Mouse (Mus musculus) intestine, embryonic 14.5 days (tissue): ENCODE results near the gene Chst13. TPM values are rescaled to one million over a fixed set of nuclear protein-coding genes. Genes with fewer than 3 reads are reported as not detected.

Source experiments
- ATAC-seq: fragments of 200-750 bp; cut with Nextera tagmentation; replicated peaks from 2 replicates; pipeline ENCODE4 v1.8.0; 2017; ENCODE audit warnings: low read depth, moderate number of reproducible peaks, moderate TSS enrichment, moderate library complexity; ENCODE audit not compliant: low FRiP score, low TSS enrichment
- DNase-seq: peaks from one replicate; pipeline ENCODE4 v3.0.0-alpha.2; 2018; ENCODE audit warnings: low spot score
- H3K27ac ChIP-seq: fragments of 300-500 bp; sonication (generic); 2 replicates; pipeline ENCODE4 v1.5.1; 2014; ENCODE audit warnings: low read depth, mild to moderate bottlenecking, control low read depth
- H3K27me3 ChIP-seq: fragments of 300-500 bp; sonication (generic); replicated peaks from 2 replicates; pipeline ENCODE4 v1.6.1; 2014; ENCODE audit warnings: low read length, control low read depth; ENCODE audit not compliant: control insufficient read depth, insufficient read depth
- H3K36me3 ChIP-seq: fragments of 300-500 bp; sonication (generic); 2 replicates; pipeline ENCODE4 v1.6.1; 2014; ENCODE audit warnings: low read length, control low read depth; ENCODE audit not compliant: control insufficient read depth, insufficient read depth
- H3K4me1 ChIP-seq: fragments of 300-500 bp; sonication (generic); replicated peaks from 2 replicates; pipeline ENCODE4 v1.6.1; 2014; ENCODE audit warnings: low read length, control low read depth, mixed read lengths; ENCODE audit not compliant: control insufficient read depth, insufficient read depth
- H3K4me2 ChIP-seq: fragments of 300-500 bp; sonication (generic); 2 replicates; pipeline ENCODE4 v1.6.1; 2014; ENCODE audit warnings: low read length
- H3K4me3 ChIP-seq: fragments of 300-500 bp; sonication (generic); 2 replicates; pipeline ENCODE4 v1.5.1; 2014; ENCODE audit warnings: low read depth, low read length, control low read depth, mixed read lengths
- H3K9ac ChIP-seq: fragments of 300-500 bp; sonication (generic); 2 replicates; pipeline ENCODE4 v1.6.1; 2014; ENCODE audit warnings: mild to moderate bottlenecking, low read length
- H3K9me3 ChIP-seq: fragments of 300-500 bp; sonication (generic); 2 replicates; pipeline ENCODE4 v1.6.1; 2016; ENCODE audit warnings: low read length, control low read depth; ENCODE audit not compliant: control insufficient read depth
- WGBS: fragments of 180-500 bp; shearing (Covaris S2); extraction: QIAGEN DNeasy Blood & Tissue Kit; methylation state at CpG from one replicate; pipeline ENCODE4 v1.1.7; 2014; 5-methylcytosine and 5-hydroxymethylcytosine counted together
- polyA plus RNA-seq: library from polyadenylated mRNA; unstranded; fragments of >200 nt; fragmentation: Nextera tagmentation; extraction: Ambion mirVana; gene quantifications from 2 replicates; pipeline ENCODE4 v1.2.1, GENCODE M21; 2014

Chst13 gene
- polyA plus RNA-seq, 1 experiment from 2014 or later = 0.46 TPM

DNA sequence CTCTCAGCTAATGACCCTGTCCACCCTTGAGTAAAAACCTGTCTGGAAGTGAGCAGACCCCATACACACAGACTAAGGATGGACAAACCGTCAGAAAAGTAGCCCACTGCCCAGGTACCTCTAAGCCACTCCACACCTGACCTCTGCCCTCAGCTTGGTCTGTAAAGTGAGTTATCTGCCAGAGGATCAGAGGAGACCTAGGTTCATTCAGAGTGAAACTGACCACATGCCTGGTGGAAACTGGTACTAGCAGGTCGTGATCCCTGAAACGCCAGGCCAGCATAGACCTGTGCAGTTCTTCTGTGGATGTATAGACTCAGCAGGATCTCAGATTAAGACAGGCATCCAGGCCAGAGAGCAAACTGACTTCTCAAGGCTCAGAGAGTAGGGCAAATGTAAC is 522 bp downstream of the Chst13 start:
- no peak overlapping the region for H3K4me3 ChIP-seq
- no peak overlapping the region for H3K27ac ChIP-seq
- H3K9me3 ChIP-seq = no peaks in the 10 kb centered on the region
- 0 out of 2 replicates have a peak, but pooled peaks cover 3% of the 10 kb centered on the region for H3K27me3 ChIP-seq
- no peak overlapping the region for H3K9ac ChIP-seq
- H3K4me2 ChIP-seq = peak overlapping the region; percentile 49
- H3K36me3 ChIP-seq = no peaks in the 10 kb centered on the region
- ATAC-seq = 0 out of 2 replicates have a peak, but pooled peaks have one; percentile 7
- 60% methylated on average over 3 of the region's 3 CpGs for WGBS
- no peak for DNase-seq
- H3K4me1 ChIP-seq = no peaks in the 10 kb centered on the region

- DNase-seq = no peak
- 71% methylated on average over 3 of the region's 3 CpGs for WGBS
- H3K27me3 ChIP-seq = 0 out of 2 replicates have a peak, but pooled peaks cover 3% of the 10 kb centered on the region
- H3K27ac ChIP-seq = no peak overlapping the region
- H3K36me3 ChIP-seq = no peaks in the 10 kb centered on the region
- no peak overlapping the region for H3K4me3 ChIP-seq
- H3K9me3 ChIP-seq = no peaks in the 10 kb centered on the region
- H3K4me1 ChIP-seq = no peaks in the 10 kb centered on the region
- no peak overlapping the region for H3K4me2 ChIP-seq
- no peak overlapping the region for H3K9ac ChIP-seq
- no peak for ATAC-seq
Observed at GRCm38 (mm10) chr6:90324026-90324425, 959 bp downstream of the Chst13 start.

GRCm38 (mm10) chr6:90321811-90322210 is 3.2 kb downstream of the Chst13 start:
- H3K4me1 ChIP-seq = no peaks in the 10 kb centered on the region
- H3K27ac ChIP-seq = no peak overlapping the region
- no peak overlapping the region for H3K4me2 ChIP-seq
- 0 out of 2 replicates have a peak, but pooled peaks cover 3% of the 10 kb centered on the region for H3K27me3 ChIP-seq
- WGBS = 41% methylated on average over 4 of the region's 4 CpGs
- DNase-seq = no peak
- H3K36me3 ChIP-seq = no peaks in the 10 kb centered on the region
- ATAC-seq = no peak
- H3K4me3 ChIP-seq = no peak overlapping the region
- no peak overlapping the region for H3K9ac ChIP-seq
- H3K9me3 ChIP-seq = no peaks in the 10 kb centered on the region

- no peak overlapping the region for H3K4me3 ChIP-seq
- no peak overlapping the region for H3K4me2 ChIP-seq
- no peak overlapping the region for H3K27ac ChIP-seq
- H3K36me3 ChIP-seq = no peaks in the 10 kb centered on the region
- no peaks in the 10 kb centered on the region for H3K4me1 ChIP-seq
- 0 out of 2 replicates have a peak, but pooled peaks cover 1% of the 10 kb centered on the region for H3K27me3 ChIP-seq
- ATAC-seq (no peak), DNase-seq (no peak)
- no peak overlapping the region for H3K9ac ChIP-seq
- no peaks in the 10 kb centered on the region for H3K9me3 ChIP-seq
- 75% methylated on average over 5 of the region's 5 CpGs for WGBS
Observed at GRCm38 (mm10) chr6:90320429-90320828, 4.6 kb downstream of the Chst13 start.

GRCm38 (mm10) chr6:90319475-90320191 is 5.4 kb downstream of the Chst13 start:
- no peaks in the 10 kb centered on the region for H3K36me3 ChIP-seq
- DNase-seq = no peak
- H3K9me3 ChIP-seq = no peaks in the 10 kb centered on the region
- H3K4me1 ChIP-seq = no peaks in the 10 kb centered on the region
- H3K4me3 ChIP-seq = no peak overlapping the region
- no peaks in the 10 kb centered on the region for H3K27me3 ChIP-seq
- no peak overlapping the region for H3K4me2 ChIP-seq
- 65% methylated on average over 7 of the region's 7 CpGs for WGBS
- H3K27ac ChIP-seq = no peak overlapping the region
- H3K9ac ChIP-seq = no peak overlapping the region
- ATAC-seq = no peak

GRCm38 (mm10) chr6:90319019-90319418 is 6.0 kb downstream of the Chst13 start:
- WGBS = 95% methylated on average over 2 of the region's 2 CpGs
- Histone ChIP-seq H3K4me1 (no peaks in the 10 kb centered on the region), H3K4me2 (no peak overlapping the region), H3K27me3 (no peaks in the 10 kb centered on the region), H3K9me3 (no peaks in the 10 kb centered on the region), H3K27ac (no peak overlapping the region), H3K36me3 (no peaks in the 10 kb centered on the region), H3K9ac (no peak overlapping the region), H3K4me3 (no peak overlapping the region)
- DNase-seq = no peak
- no peak for ATAC-seq

DNA sequence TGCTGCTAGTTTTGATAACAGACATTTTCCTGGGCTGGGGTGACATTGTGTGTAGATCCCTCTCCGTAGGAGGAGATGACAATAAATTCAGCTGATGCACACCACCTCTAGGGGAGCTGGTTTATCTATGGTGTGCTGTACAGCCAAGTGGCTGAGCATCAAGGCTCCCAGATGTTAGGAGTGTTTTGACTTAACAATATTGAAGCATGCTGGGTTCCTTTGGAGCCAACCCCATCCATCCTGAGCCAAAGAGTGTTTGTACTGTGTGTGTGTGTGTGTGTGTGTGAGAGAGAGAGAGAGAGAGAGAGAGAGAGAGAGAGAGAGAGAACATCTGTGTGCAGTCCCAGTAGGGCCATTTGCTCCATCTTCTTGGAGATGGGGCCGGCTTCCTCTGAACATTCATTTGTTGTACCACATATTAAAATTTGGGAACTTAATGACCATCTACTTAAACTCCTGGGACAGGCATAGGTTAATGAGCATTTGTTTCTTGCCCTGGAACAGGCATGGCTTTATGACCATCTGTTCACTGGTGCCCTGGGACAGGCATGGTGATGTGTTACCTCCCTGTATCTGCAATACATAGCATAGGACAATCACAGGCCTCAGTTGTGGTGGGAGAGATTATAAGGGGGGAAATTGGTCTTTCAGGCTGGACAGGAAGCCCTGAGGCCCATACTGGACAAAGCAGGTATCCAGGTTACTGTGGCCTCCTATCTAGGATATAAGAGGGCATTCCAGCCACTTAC is 7.3 kb downstream of the Chst13 start:
- Histone ChIP-seq H3K9me3 (no peaks in the 10 kb centered on the region), H3K27ac (no peak overlapping the region), H3K4me2 (no peak overlapping the region), H3K27me3 (no peaks in the 10 kb centered on the region), H3K4me1 (no peaks in the 10 kb centered on the region), H3K36me3 (no peaks in the 10 kb centered on the region), H3K9ac (no peak overlapping the region), H3K4me3 (no peak overlapping the region)
- WGBS = 83% methylated on average over 2 of the region's 2 CpGs
- ATAC-seq = no peak
- DNase-seq = no peak

DNA sequence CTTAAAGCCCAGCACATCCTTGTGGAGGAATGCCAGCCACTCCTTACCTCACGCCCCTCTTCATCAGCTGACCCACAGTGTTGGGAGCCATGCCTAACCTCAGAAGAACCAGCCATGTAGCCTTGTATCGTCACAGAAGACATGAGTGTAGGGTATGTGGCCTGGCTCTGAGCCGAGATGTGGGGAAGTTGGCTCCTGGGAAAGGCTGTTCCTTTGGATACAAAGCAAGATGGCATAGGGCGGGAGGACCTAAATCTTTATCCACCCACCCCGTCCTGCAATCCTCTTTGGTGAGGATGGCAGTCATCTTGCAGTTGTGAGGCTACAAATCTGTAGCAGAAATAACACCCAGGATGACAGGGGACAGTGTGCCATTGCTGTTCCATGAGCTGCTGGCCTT is 9.0 kb downstream of the Chst13 start:
- H3K36me3 ChIP-seq = no peaks in the 10 kb centered on the region
- ATAC-seq (no peak), DNase-seq (no peak)
- no peak overlapping the region for H3K27ac ChIP-seq
- H3K4me1 ChIP-seq = no peaks in the 10 kb centered on the region
- no peak overlapping the region for H3K9ac ChIP-seq
- WGBS = 85% methylated on average over 5 of the region's 5 CpGs
- H3K4me2 ChIP-seq = no peak overlapping the region
- no peaks in the 10 kb centered on the region for H3K9me3 ChIP-seq
- H3K27me3 ChIP-seq = no peaks in the 10 kb centered on the region
- H3K4me3 ChIP-seq = no peak overlapping the region
